Mouse (Mus musculus): ENCODE data around the gene Tlr4. TPM values are rescaled to one million over a fixed set of nuclear protein-coding genes. Genes with fewer than 3 reads are reported as not detected.

Tlr4 gene
- total RNA-seq, 2 experiments from 2014 or later, result 8.1 to 11.0 TPM

- no peak for DNase-seq (ENCODE audit: low spot score in 2 of 2)
These were observed 67.2 kb downstream of the Tlr4 start for GRCm38 (mm10) chr4:66894547-66894946.

GRCm38 (mm10) chr4:66894981-66895380 is 67.6 kb downstream of the Tlr4 start:
- DNase-seq (ENCODE audit: low spot score in 2 of 2), result no peak

GRCm38 (mm10) chr4:66900126-66900525 is 72.7 kb downstream of the Tlr4 start:
- no peak for DNase-seq (ENCODE audit: low spot score in 2 of 2)

- DNase-seq (ENCODE audit: low spot score in 2 of 2), result no peak
These were observed 74.1 kb downstream of the Tlr4 start for GRCm38 (mm10) chr4:66901498-66901897.

- DNase-seq (ENCODE audit: low spot score in 2 of 2), result no peak
These were observed 81.0 kb downstream of the Tlr4 start for GRCm38 (mm10) chr4:66908376-66908775.

GRCm38 (mm10) chr4:66919630-66920372 is 92.4 kb downstream of the Tlr4 start:
- DNase-seq (ENCODE audit: low spot score in 2 of 2), result no peak

GRCm38 (mm10) chr4:66923616-66924276 is 96.4 kb downstream of the Tlr4 start:
- DNase-seq (ENCODE audit: low spot score in 2 of 2), result peak in 1 of 2 experiments; percentile 12

GRCm38 (mm10) chr4:66926066-66926465 is 98.7 kb downstream of the Tlr4 start:
- no peak for DNase-seq (ENCODE audit: low spot score in 2 of 2)

GRCm38 (mm10) chr4:66927537-66928088 is 100.2 kb downstream of the Tlr4 start:
- no peak for DNase-seq (ENCODE audit: low spot score in 2 of 2)

- DNase-seq (ENCODE audit: low spot score in 2 of 2), result no peak
These were observed 111.2 kb downstream of the Tlr4 start for GRCm38 (mm10) chr4:66938489-66939061.

GRCm38 (mm10) chr4:66941894-66942293 is 114.5 kb downstream of the Tlr4 start:
- DNase-seq (ENCODE audit: low spot score in 2 of 2), result no peak

- DNase-seq (ENCODE audit: low spot score in 2 of 2), result no peak
These were observed 116.3 kb downstream of the Tlr4 start for GRCm38 (mm10) chr4:66943699-66944098.

- no peak for DNase-seq (ENCODE audit: low spot score in 2 of 2)
These were observed 120.3 kb downstream of the Tlr4 start for GRCm38 (mm10) chr4:66947657-66948056.

- no peak for DNase-seq (ENCODE audit: low spot score in 2 of 2)
These were observed 147.5 kb downstream of the Tlr4 start for GRCm38 (mm10) chr4:66974918-66975317.
